Mouse (Mus musculus) small intestine, adult 2 months (tissue): ENCODE measurements around the gene Evi2a. TPM values are rescaled to one million over a fixed set of nuclear protein-coding genes. Genes with fewer than 3 reads are reported as not detected.

Source experiments
- H3K27ac ChIP-seq: fragments of 200-500 bp; 2 replicates; pipeline ENCODE4 v1.5.1; 2012; ENCODE audit warnings: low read depth, low read length, control low read depth, inconsistent platforms; ENCODE audit not compliant: insufficient read depth
- H3K27me3 ChIP-seq: fragments of 200-500 bp; 2 replicates; pipeline ENCODE4 v1.6.1; 2012; ENCODE audit warnings: mild to moderate bottlenecking, moderate library complexity, low read length, inconsistent platforms; ENCODE audit not compliant: control insufficient read depth, insufficient read depth
- H3K36me3 ChIP-seq: fragments of 200-500 bp; 2 replicates; pipeline ENCODE4 v1.6.1; 2012; ENCODE audit warnings: mild to moderate bottlenecking, low read length, control low read depth, inconsistent platforms; ENCODE audit not compliant: control insufficient read depth, insufficient read depth
- H3K4me1 ChIP-seq: fragments of 200-500 bp; 2 replicates; pipeline ENCODE4 v1.6.1; 2012; ENCODE audit warnings: low read length, inconsistent platforms, mixed read lengths; ENCODE audit not compliant: control insufficient read depth, insufficient read depth, insufficient read length
- H3K4me3 ChIP-seq: fragments of 200-500 bp; 2 replicates; pipeline ENCODE4 v1.5.1; 2012; ENCODE audit warnings: low read depth, mild to moderate bottlenecking, control low read depth, inconsistent platforms, low read length, moderate library complexity
- CTCF ChIP-seq: fragments of 200-500 bp; IDR thresholded peaks from 2 replicates; pipeline ENCODE4 v1.5.1; 2012; ENCODE audit warnings: low read depth, mild to moderate bottlenecking, control low read depth, inconsistent platforms, low read length, moderate library complexity, mixed read lengths; ENCODE audit not compliant: insufficient replicate concordance, insufficient read length; ENCODE audit errors: extremely low read depth
- POLR2A ChIP-seq: fragments of 200-500 bp; IDR thresholded peaks from 2 replicates; pipeline ENCODE4 v1.6.1; 2012; ENCODE audit warnings: low read depth, mild to moderate bottlenecking, control low read depth, inconsistent platforms, low read length, moderate library complexity
- WGBS: fragments of 180-500 bp; shearing (Covaris S2); methylation state at CpG from one replicate; pipeline ENCODE4 v1.1.7; 2018; 5-methylcytosine and 5-hydroxymethylcytosine counted together
- polyA plus RNA-seq: library from polyadenylated mRNA; depleted of rRNA; stranded (reverse); fragments of >200 nt; gene quantifications from 2 replicates; pipeline ENCODE4 v1.2.3, GENCODE M21; 2012

The Evi2a gene
- polyA plus RNA-seq, 1 experiment: 4.0 TPM

GRCm38 (mm10) chr11:79563493-79563892 lies 33.1 kb upstream of the Evi2a start:
- 94% methylated on average over 7 of the region's 7 CpGs for WGBS
- peaks cover 34% of the 10 kb centered on the region for H3K36me3 ChIP-seq
- no peak for TF ChIP-seq POLR2A
- TF ChIP-seq CTCF: no peak

GRCm38 (mm10) chr11:79560536-79560935 lies 30.1 kb upstream of the Evi2a start:
- H3K27me3 ChIP-seq: no peaks in the 10 kb centered on the region
- H3K36me3 ChIP-seq: peaks cover 32% of the 10 kb centered on the region
- no peak overlapping the region for H3K4me3 ChIP-seq
- 83% methylated on average over 4 of the region's 4 CpGs for WGBS
- H3K27ac ChIP-seq: no peak overlapping the region
- no peaks in the 10 kb centered on the region for H3K4me1 ChIP-seq
- TF ChIP-seq CTCF (no peak), POLR2A (no peak)

More at GRCm38 (mm10) chr11:79563493-79563892, 33.1 kb upstream of the Evi2a start:
- H3K27me3 ChIP-seq: no peaks in the 10 kb centered on the region
- H3K4me3 ChIP-seq: no peak overlapping the region
- H3K4me1 ChIP-seq: no peaks in the 10 kb centered on the region
- no peak overlapping the region for H3K27ac ChIP-seq

- peaks cover 44% of the 10 kb centered on the region for H3K36me3 ChIP-seq
- 43% methylated on average over 1 of the region's 1 CpGs for WGBS
- H3K4me3 ChIP-seq: no peak overlapping the region
- no peak for TF ChIP-seq CTCF
- no peak for TF ChIP-seq POLR2A
- no peaks in the 10 kb centered on the region for H3K4me1 ChIP-seq
- H3K27ac ChIP-seq: no peak overlapping the region
- H3K27me3 ChIP-seq: no peaks in the 10 kb centered on the region
Measured at GRCm38 (mm10) chr11:79552622-79553021, 22.2 kb upstream of the Evi2a start.

GRCm38 (mm10) chr11:79536293-79536692 lies 5.9 kb upstream of the Evi2a start:
- H3K27me3 ChIP-seq: no peaks in the 10 kb centered on the region
- no peaks in the 10 kb centered on the region for H3K4me1 ChIP-seq
- TF ChIP-seq POLR2A: no peak
- no peak for TF ChIP-seq CTCF
- 93% methylated on average over 3 of the region's 3 CpGs for WGBS
- H3K36me3 ChIP-seq: 0 out of 2 replicates have a peak, but pooled peaks cover 12% of the 10 kb centered on the region
- no peak overlapping the region for H3K27ac ChIP-seq
- H3K4me3 ChIP-seq: no peak overlapping the region

GRCm38 (mm10) chr11:79535554-79535953 lies 5.1 kb upstream of the Evi2a start:
- TF ChIP-seq POLR2A: no peak
- TF ChIP-seq CTCF: no peak
- no peaks in the 10 kb centered on the region for H3K4me1 ChIP-seq
- no peak overlapping the region for H3K4me3 ChIP-seq
- WGBS: 82% methylated on average over 4 of the region's 4 CpGs
- 0 out of 2 replicates have a peak, but pooled peaks cover 9% of the 10 kb centered on the region for H3K36me3 ChIP-seq
- H3K27me3 ChIP-seq: no peaks in the 10 kb centered on the region
- no peak overlapping the region for H3K27ac ChIP-seq

- 82% methylated on average over 8 of the region's 8 CpGs for WGBS
- H3K4me1 ChIP-seq: no peaks in the 10 kb centered on the region
- H3K27ac ChIP-seq: no peak overlapping the region
- TF ChIP-seq POLR2A (no peak), CTCF (no peak)
- no peak overlapping the region for H3K4me3 ChIP-seq
- H3K36me3 ChIP-seq: 0 out of 2 replicates have a peak, but pooled peaks cover 7% of the 10 kb centered on the region
- no peaks in the 10 kb centered on the region for H3K27me3 ChIP-seq
Measured at GRCm38 (mm10) chr11:79533950-79534690, 3.7 kb upstream of the Evi2a start.

GRCm38 (mm10) chr11:79533311-79533710 lies 2.9 kb upstream of the Evi2a start:
- no peaks in the 10 kb centered on the region for H3K4me1 ChIP-seq
- 88% methylated on average over 6 of the region's 6 CpGs for WGBS
- H3K27ac ChIP-seq: no peak overlapping the region
- 0 out of 2 replicates have a peak, but pooled peaks cover 6% of the 10 kb centered on the region for H3K36me3 ChIP-seq
- no peak overlapping the region for H3K4me3 ChIP-seq
- no peaks in the 10 kb centered on the region for H3K27me3 ChIP-seq
- TF ChIP-seq POLR2A (no peak), CTCF (no peak)

- TF ChIP-seq CTCF (no peak), POLR2A (no peak)
- Histone ChIP-seq H3K27ac (no peak overlapping the region), H3K27me3 (no peaks in the 10 kb centered on the region), H3K36me3 (no peaks in the 10 kb centered on the region), H3K4me3 (no peak overlapping the region), H3K4me1 (peaks cover 9% of the 10 kb centered on the region; the same call in 1 of the 2 replicates)
- 95% methylated on average over 4 of the region's 4 CpGs for WGBS
Measured at GRCm38 (mm10) chr11:79531485-79531884, 1.1 kb upstream of the Evi2a start.
